Mouse (Mus musculus): ENCODE data around the gene Kat2b. TPM values are rescaled to one million over a fixed set of nuclear protein-coding genes. Genes with fewer than 3 reads are reported as not detected.

Kat2b gene
- total and polyA plus RNA-seq, 3 experiments: 6.2 to 7.4 TPM; not detected in 1

DNA sequence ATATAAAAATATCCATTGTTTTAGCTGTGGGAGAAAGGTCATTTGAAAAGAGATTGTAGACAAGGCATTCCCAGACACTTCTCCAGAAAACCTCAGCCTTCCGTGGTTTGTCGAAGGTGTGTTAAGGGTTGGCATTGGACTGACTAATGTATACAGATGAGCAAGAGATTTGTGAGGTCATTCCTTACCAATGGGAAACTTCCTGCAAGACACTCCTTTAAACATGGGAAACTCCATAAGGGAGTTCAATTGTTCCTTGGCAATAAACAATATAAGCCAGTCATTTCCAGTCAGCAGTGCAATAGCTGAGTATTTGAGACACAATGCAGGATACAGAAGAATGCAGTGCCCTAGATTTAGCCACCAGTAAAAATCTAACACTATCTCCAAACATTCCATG is 38.6 kb upstream of the Kat2b start:
- Histone ChIP-seq H3K27me3 (ENCODE audit: control insufficient read depth in 1 of 2, insufficient read depth in 2 of 2, low read length in 2 of 2) (no peaks in the 10 kb centered on the region; a peak in 1 of 4 replicates), H3K36me3 (ENCODE audit: control insufficient read depth in 1 of 2, insufficient read depth in 2 of 2, low read length in 2 of 2) (peaks cover 0 to 2% of the 10 kb centered on the region in 2 experiments; a peak in 2 of 4 replicates), H3K9me3 (replicated peaks; ENCODE audit: insufficient read depth, low read length) (no peaks in the 10 kb centered on the region), H3K9ac (ENCODE audit: control insufficient read depth, low read depth, low read length, poor library complexity, severe bottlenecking) (no peak overlapping the region), H3K4me1 (ENCODE audit: control insufficient read depth in 1 of 2, insufficient read depth in 2 of 2, low read length in 2 of 2) (0 out of 4 replicates have a peak, but pooled peaks cover 0 to 3% of the 10 kb centered on the region in 2 experiments), H3K79me2 (ENCODE audit: control insufficient read depth, insufficient read depth, low read length, poor library complexity) (no peaks in the 10 kb centered on the region), H3K27ac (ENCODE audit: control insufficient read depth, low read depth, low read length) (no peak overlapping the region), H3K4me3 (ENCODE audit: control insufficient read depth in 1 of 2, insufficient read depth in 1 of 2, low read depth in 2 of 2, low read length in 2 of 2) (no peak overlapping the region)
- no peak for DNase-seq (ENCODE audit: low read depth, low spot score)
- TF ChIP-seq NRF1 (IDR thresholded peaks at IDR 0.05; ENCODE audit: insufficient read depth, low read depth, low read length, poor library complexity, severe bottlenecking) (no peak), KAT2A (conservative IDR thresholded peaks at IDR 0.05; ENCODE audit: low read depth, low read length) (no peak), ZNF384 (IDR thresholded peaks at IDR 0.05; ENCODE audit: low read depth, low read length) (no peak), EP300 (IDR thresholded peaks at IDR 0.05; ENCODE audit: low read depth in 1 of 2, low read length in 2 of 2) (no peak), MAX (IDR thresholded peaks at IDR 0.05; ENCODE audit: low read length) (no peak), MAFK (IDR thresholded peaks at IDR 0.05; ENCODE audit: borderline replicate concordance, low read depth, low read length) (no peak), MYC (IDR thresholded peaks at IDR 0.05; ENCODE audit: low read depth, low read length) (no peak), SIN3A (IDR thresholded peaks at IDR 0.05; ENCODE audit: low read length) (no peak), POLR2AphosphoS5 (IDR thresholded peaks at IDR 0.05; ENCODE audit: borderline replicate concordance, low read depth, low read length) (no peak), ZKSCAN1 (IDR thresholded peaks at IDR 0.05; ENCODE audit: low read depth, low read length) (no peak), MEF2A (IDR thresholded peaks at IDR 0.05; ENCODE audit: extremely low read depth, insufficient replicate concordance, low read depth, low read length, poor library complexity, severe bottlenecking) (no peak), MYB (IDR thresholded peaks at IDR 0.05; ENCODE audit: low read depth, low read length) (no peak), BHLHE40 (IDR thresholded peaks at IDR 0.05; ENCODE audit: borderline replicate concordance, low read depth, low read length) (no peak), CHD1 (IDR thresholded peaks at IDR 0.05; ENCODE audit: low read depth, low read length) (no peak), USF2 (IDR thresholded peaks at IDR 0.05; ENCODE audit: borderline replicate concordance in 1 of 2, insufficient read depth in 1 of 2, low read depth in 1 of 2, low read length in 2 of 2) (no peak), MXI1 (IDR thresholded peaks at IDR 0.05; ENCODE audit: low read depth, low read length) (no peak), E2F4 (IDR thresholded peaks at IDR 0.05; ENCODE audit: borderline replicate concordance, low read depth, low read length) (no peak)

DNA sequence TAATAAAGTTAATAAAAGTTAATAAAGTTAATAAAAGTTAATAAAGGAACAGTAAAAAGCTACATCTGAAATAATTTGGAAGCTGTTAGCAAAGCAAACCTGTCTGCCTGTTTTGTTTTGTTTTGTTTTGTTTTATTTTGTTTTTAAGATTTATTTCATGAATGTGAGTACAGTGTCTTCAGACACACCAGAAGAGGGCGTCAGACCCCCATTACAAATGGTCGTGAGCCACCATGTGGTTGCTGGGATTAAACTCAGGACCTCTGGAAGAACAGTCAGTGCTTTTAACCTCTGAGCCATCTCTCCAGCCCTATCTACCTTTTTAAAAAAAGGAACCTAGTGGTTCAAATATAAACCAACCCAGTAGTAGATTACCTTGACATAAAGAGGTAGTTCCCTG is 35.5 kb upstream of the Kat2b start:
- peak; percentile 34 for DNase-seq (ENCODE audit: low read depth, low spot score)
- Histone ChIP-seq H3K4me1 (ENCODE audit: control insufficient read depth in 1 of 2, insufficient read depth in 2 of 2, low read length in 2 of 2) (0 out of 4 replicates have a peak, but pooled peaks cover 0 to 3% of the 10 kb centered on the region in 2 experiments), H3K9me3 (replicated peaks; ENCODE audit: insufficient read depth, low read length) (no peaks in the 10 kb centered on the region), H3K79me2 (ENCODE audit: control insufficient read depth, insufficient read depth, low read length, poor library complexity) (no peaks in the 10 kb centered on the region), H3K27me3 (ENCODE audit: control insufficient read depth in 1 of 2, insufficient read depth in 2 of 2, low read length in 2 of 2) (no peaks in the 10 kb centered on the region; a peak in 1 of 4 replicates), H3K4me3 (ENCODE audit: control insufficient read depth in 1 of 2, insufficient read depth in 1 of 2, low read depth in 2 of 2, low read length in 2 of 2) (no peak overlapping the region), H3K9ac (ENCODE audit: control insufficient read depth, low read depth, low read length, poor library complexity, severe bottlenecking) (no peak overlapping the region), H3K27ac (ENCODE audit: control insufficient read depth, low read depth, low read length) (no peak overlapping the region), H3K36me3 (ENCODE audit: control insufficient read depth in 1 of 2, insufficient read depth in 2 of 2, low read length in 2 of 2) (peaks cover 0 to 2% of the 10 kb centered on the region in 2 experiments; a peak in 2 of 4 replicates)
- TF ChIP-seq ZKSCAN1 (IDR thresholded peaks at IDR 0.05; ENCODE audit: low read depth, low read length) (peak; percentile 54; the same call in 1 of the 2 replicates), MYC (IDR thresholded peaks at IDR 0.05; ENCODE audit: low read depth, low read length) (peak; percentile 36; the same call in 1 of the 2 replicates), ZC3H11A (IDR thresholded peaks at IDR 0.05; ENCODE audit: low read depth, low read length) (peak; percentile 38; the same call in 1 of the 2 replicates), USF2 (IDR thresholded peaks at IDR 0.05; ENCODE audit: borderline replicate concordance in 1 of 2, insufficient read depth in 1 of 2, low read depth in 1 of 2, low read length in 2 of 2) (no peak), ETS1 (IDR thresholded peaks at IDR 0.05; ENCODE audit: low read depth, low read length) (no peak), EP300 (IDR thresholded peaks at IDR 0.05; ENCODE audit: low read depth in 1 of 2, low read length in 2 of 2) (no peak), CTCF (IDR thresholded peaks at IDR 0.05 in 2 of 3, conservative IDR thresholded peaks at IDR 0.05 in 1 of 3; ENCODE audit: control insufficient read depth in 1 of 3, insufficient read depth in 1 of 3, low read depth in 2 of 3, low read length in 3 of 3, poor library complexity in 1 of 3, severe bottlenecking in 1 of 3) (peak in 2 of 3 experiments; percentile 38 to 58; a peak in 4 of 6 replicates), SMC3 (IDR thresholded peaks at IDR 0.05; ENCODE audit: low read depth, low read length) (peak; percentile 52), RAD21 (IDR thresholded peaks at IDR 0.05; ENCODE audit: low read depth, low read length) (peak; percentile 57)

All from MEL (cell line).